In the genomic region with DNA sequence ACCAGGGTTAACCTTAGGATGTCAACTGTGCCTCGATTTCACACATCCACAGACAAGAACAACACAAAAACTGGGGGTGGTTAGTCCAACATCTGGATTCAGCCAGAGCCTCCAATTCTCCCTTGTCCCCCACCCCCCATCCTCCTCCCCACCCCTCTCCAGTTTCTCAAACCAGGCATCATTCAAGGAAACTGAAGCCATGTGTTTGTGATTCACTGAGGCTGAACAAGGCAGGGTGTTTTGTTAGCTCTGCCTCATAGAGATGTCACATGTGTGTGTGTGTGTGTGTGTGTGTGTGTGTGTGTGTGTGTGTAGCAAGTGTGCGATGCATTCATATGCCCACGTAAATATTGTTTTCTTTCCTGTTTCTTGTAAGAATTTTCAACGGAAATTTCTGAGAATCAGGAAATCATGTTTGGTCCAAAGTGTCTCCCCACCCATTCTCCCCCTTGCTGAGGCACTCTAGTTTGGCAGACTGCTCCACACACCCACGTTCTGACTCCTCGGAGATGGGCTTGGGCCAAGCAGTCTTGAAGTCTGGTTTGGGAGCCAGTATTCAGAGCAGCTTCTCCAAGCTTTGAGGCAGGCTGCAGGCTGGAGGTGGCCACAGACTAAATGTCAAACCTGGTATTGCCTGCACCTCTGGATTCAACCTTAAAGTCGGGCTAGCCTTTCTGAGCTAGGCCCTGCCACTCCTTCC, we compare ENCODE assay signal across 8 mouse cellular contexts. TPM values are rescaled to one million over a fixed set of nuclear protein-coding genes. Genes with fewer than 3 reads are reported as not detected.
DNase-seq lines count a peak whose midpoint lies in the region; ATAC-seq and TF ChIP-seq lines count a peak whose summit lies in the region.
"Had no signal": no experiment of that assay in that cellular context is flagged by ENCODE, and none has a peak within 500 bp of the region (broad histone marks: within the 10 kb centered on the region; RNA-seq: fewer than 3 reads in every experiment).

No protein-coding gene starts in this region.

- H3K4me2 ChIP-seq in embryonic facial prominence, embryonic 12.5 days (replicated peaks), result 0 out of 2 replicates have a peak overlapping the region, but pooled peaks have one; percentile 5
- no peak overlapping the region for H3K4me2 ChIP-seq in heart, postnatal 0 days (ENCODE audit: low read depth, low read length)
- H3K4me2 ChIP-seq in lung, postnatal 0 days (replicated peaks; ENCODE audit: low read depth, low read length), result no peak overlapping the region

- no peak for TF ChIP-seq EP300 in heart, postnatal 0 days (IDR thresholded peaks at IDR 0.05; ENCODE audit: low read depth)
- TF ChIP-seq EP300 in lung, postnatal 0 days (IDR thresholded peaks at IDR 0.05), result 0 out of 2 replicates have a peak, but pooled peaks have one; percentile 33

- TF ChIP-seq CTCF in heart, postnatal 0 days (IDR thresholded peaks at IDR 0.05; ENCODE audit: low read depth), result no peak
- no peak for TF ChIP-seq CTCF in lung, postnatal 0 days (IDR thresholded peaks at IDR 0.05)

- ATAC-seq in embryonic facial prominence, embryonic 12.5 days (ENCODE audit: insufficient number of reproducible peaks, insufficient read depth, low FRiP score, low TSS enrichment), result peak; percentile 58
- peak; percentile 54; the same call in 1 of the 2 replicates for ATAC-seq in heart, postnatal 0 days (ENCODE audit: insufficient read depth, low read depth)
- peak; percentile 83 for ATAC-seq in lung, postnatal 0 days

- no peaks in the 10 kb centered on the region for H3K27me3 ChIP-seq in embryonic facial prominence, embryonic 12.5 days
- H3K27me3 ChIP-seq in heart, postnatal 0 days (ENCODE audit: control insufficient read depth, insufficient read depth, low read length), result no peaks in the 10 kb centered on the region
- H3K27me3 ChIP-seq in lung, postnatal 0 days (replicated peaks; ENCODE audit: insufficient read depth, low read length), result no peaks in the 10 kb centered on the region

- H3K9ac ChIP-seq in embryonic facial prominence, embryonic 12.5 days, result no peak overlapping the region
- no peak overlapping the region for H3K9ac ChIP-seq in heart, postnatal 0 days (replicated peaks; ENCODE audit: low read depth, low read length)
- no peak overlapping the region for H3K9ac ChIP-seq in lung, postnatal 0 days (replicated peaks; ENCODE audit: low read depth)

- peaks cover 21% of the 10 kb centered on the region for H3K4me1 ChIP-seq in embryonic facial prominence, embryonic 12.5 days
- no peaks in the 10 kb centered on the region for H3K4me1 ChIP-seq in heart, postnatal 0 days (ENCODE audit: control insufficient read depth, insufficient read depth)
- 0 out of 2 replicates have a peak, but pooled peaks cover 2% of the 10 kb centered on the region for H3K4me1 ChIP-seq in lung, postnatal 0 days (ENCODE audit: insufficient read depth, low read depth, low read length)

- WGBS in embryonic facial prominence, embryonic 12.5 days, result 38% methylated on average over 7 of the region's 7 CpGs
- 51% methylated on average over 7 of the region's 7 CpGs for WGBS in heart, postnatal 0 days
- 45% methylated on average over 7 of the region's 7 CpGs for WGBS in lung, postnatal 0 days

- no peaks in the 10 kb centered on the region for H3K36me3 ChIP-seq in embryonic facial prominence, embryonic 12.5 days
- no peaks in the 10 kb centered on the region for H3K36me3 ChIP-seq in heart, postnatal 0 days (replicated peaks; ENCODE audit: control insufficient read depth, insufficient read depth, low read length)
- no peaks in the 10 kb centered on the region for H3K36me3 ChIP-seq in lung, postnatal 0 days (ENCODE audit: insufficient read depth, low read length)

- no peak overlapping the region for H3K4me3 ChIP-seq in embryonic facial prominence, embryonic 12.5 days
- no peak overlapping the region for H3K4me3 ChIP-seq in heart, postnatal 0 days (ENCODE audit: low read depth, low read length)
- no peak overlapping the region for H3K4me3 ChIP-seq in lung, postnatal 0 days (ENCODE audit: low read depth, low read length)

- DNase-seq in adrenal gland, postnatal 36 days, result peak; percentile 46 to 57
- DNase-seq in heart, postnatal 0 days (ENCODE audit: low spot score), result no peak
- peak; percentile 56 for DNase-seq in layer of hippocampus, adult 9-10 months (ENCODE audit: low spot score)
- DNase-seq in lung, postnatal 0 days (ENCODE audit: low spot score), result peak; percentile 84
- peak; percentile 62 for DNase-seq in testis, postnatal 14 days (ENCODE audit: low spot score)
- DNase-seq in thymus, postnatal 14 days, result no peak

- H3K9me3 ChIP-seq in embryonic facial prominence, embryonic 12.5 days, result no peaks in the 10 kb centered on the region
- H3K9me3 ChIP-seq in heart, postnatal 0 days (replicated peaks; ENCODE audit: control insufficient read depth, low read length), result no peaks in the 10 kb centered on the region
- H3K9me3 ChIP-seq in lung, postnatal 0 days (ENCODE audit: low read length), result no peaks in the 10 kb centered on the region

- H3K27ac ChIP-seq in embryonic facial prominence, embryonic 12.5 days, result peak overlapping the region; percentile 88
- no peak overlapping the region for H3K27ac ChIP-seq in heart, postnatal 0 days (ENCODE audit: low read depth)
- no peak overlapping the region; the same call in 1 of the 2 replicates for H3K27ac ChIP-seq in lung, postnatal 0 days (ENCODE audit: low read length)

RNA-seq across cellular contexts. Expression of a gene that starts 16.3 kb away (rescaled TPM):
- total RNA-seq in adrenal gland, postnatal 36 days (2021), result under 1 TPM; 0.30 to 0.43 TPM
- polyA plus RNA-seq in embryonic facial prominence, embryonic 12.5 days (2016; fragmentation: Nextera tagmentation; extraction: Ambion mirVana), result not detected in 2 replicates
- 0.65 TPM in 1 of 2 replicates, not detected in the other for total RNA-seq in heart, postnatal 0 days (2014; rRNA removed; ENCODE audit: low replicate concordance)
- polyA plus RNA-seq in heart, postnatal 0 days (2015; fragmentation: Nextera tagmentation; extraction: Ambion mirVana), result 0.08 and 0.10 TPM in 2 replicates
- polyA plus RNA-seq in lung, postnatal 0 days (2015; fragmentation: Nextera tagmentation; extraction: Ambion mirVana), result 0.17 and 0.48 TPM in 2 replicates
- polyA plus RNA-seq: liver, embryonic 16.5 days had no signal

Comparison
In these comparisons a context has a peak if more than half of its experiments do, and no peak if none do; other contexts are left out.
1. DNase-seq: peak in adrenal gland, postnatal 36 days (2 of 2), layer of hippocampus, adult 9-10 months (single experiment), lung, postnatal 0 days (single experiment) and testis, postnatal 14 days (single experiment); none in heart, postnatal 0 days (single experiment) and thymus, postnatal 14 days (single experiment).
2. Peak in every context shown above with its lines, with median percentiles within 50 percentile points of each other: ATAC-seq.